Mouse (Mus musculus) layer of hippocampus, adult 9-11 months (tissue): ENCODE results near the gene Aldh1a3.

ENCODE experiments used
- DNase-seq: peaks from one replicate; pipeline ENCODE4 v3.0.0; 2022

Aldh1a3 gene

GRCm38 (mm10) chr7:66413093-66413492 lies 14.2 kb downstream of the Aldh1a3 start:
- no peak for DNase-seq

DNA sequence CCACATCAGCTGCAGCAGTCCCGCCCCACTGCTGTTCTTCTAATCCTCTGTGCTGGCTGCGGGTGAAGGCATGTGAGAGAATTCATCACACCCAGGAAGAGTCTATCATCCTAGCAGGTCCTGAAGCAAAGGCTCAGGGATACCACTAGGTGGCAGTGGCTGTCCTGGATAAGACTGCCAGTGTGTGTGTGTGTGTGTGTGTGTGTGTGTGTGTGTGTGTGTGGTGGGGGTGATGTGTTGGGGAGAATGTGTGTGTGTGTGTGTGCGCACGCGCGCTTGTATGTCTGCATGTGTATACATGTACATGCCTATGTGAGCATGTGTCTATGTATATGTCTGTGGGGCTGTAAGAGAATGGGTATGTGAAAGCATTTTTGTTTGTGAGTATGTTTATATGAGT lies 17.9 kb downstream of the Aldh1a3 start:
- DNase-seq: no peak

DNA sequence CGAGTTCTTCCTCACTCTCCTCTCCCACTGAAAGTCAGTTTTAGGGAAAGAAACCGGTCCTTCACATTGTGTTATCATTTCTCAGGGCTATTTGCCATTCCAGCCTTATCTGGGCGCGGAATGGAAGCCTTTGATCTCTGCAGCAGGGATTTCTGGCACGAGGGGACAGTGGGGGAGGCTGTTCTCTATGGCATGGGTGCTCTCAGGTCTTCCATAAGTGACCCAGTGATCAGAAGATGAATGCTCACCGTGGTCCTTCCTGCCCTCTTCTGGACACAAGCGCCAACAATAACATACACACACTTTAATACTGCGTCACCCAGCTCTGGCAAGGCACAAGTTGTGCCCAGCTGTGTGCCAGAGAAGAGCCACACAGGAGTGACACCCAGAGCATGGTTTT lies 20.3 kb downstream of the Aldh1a3 start:
- no peak for DNase-seq

GRCm38 (mm10) chr7:66405951-66406721 lies 21.2 kb downstream of the Aldh1a3 start:
- DNase-seq: no peak

- no peak for DNase-seq
These were observed 21.8 kb downstream of the Aldh1a3 start for GRCm38 (mm10) chr7:66405541-66405940.

- DNase-seq: no peak
These were observed 22.5 kb downstream of the Aldh1a3 start for GRCm38 (mm10) chr7:66404802-66405201.

DNA sequence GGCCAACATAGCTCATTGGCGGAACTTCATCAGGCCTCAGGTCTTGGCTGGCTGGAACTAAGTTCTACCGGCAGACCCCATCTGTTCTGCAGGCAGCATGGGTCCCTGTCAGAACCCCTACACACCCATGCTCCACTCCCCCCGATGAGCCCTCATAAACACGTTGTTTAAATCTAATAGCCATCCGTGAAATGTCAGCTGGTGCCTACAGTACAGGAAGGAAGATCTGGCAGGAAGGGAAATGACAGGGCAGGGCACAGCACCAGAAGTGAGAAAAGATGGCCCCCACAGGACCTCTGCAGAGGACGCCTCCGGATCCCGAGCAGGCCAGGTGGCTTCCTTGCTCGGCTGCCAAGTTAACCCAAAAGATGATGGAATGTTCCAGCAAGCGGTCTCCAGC lies 23.2 kb downstream of the Aldh1a3 start:
- DNase-seq: no peak

DNA sequence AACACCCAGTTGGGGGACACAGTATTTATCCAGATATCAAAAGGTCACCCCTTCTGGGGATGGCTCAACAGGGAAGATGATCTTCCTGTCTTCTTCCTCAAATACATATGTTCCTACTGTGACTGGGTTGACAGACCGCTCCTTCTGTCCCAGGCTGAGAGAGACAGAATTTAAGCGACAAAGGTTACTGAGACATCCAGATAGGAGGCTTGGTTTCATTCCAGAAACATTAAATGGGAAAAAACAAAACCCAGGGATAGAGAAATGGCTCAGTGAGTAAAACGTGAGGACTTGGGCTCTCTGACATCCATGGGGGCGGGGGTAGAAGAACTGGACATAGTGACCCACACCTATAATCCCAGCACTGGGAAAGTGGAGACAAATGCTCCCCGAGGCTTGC lies 24.4 kb downstream of the Aldh1a3 start:
- DNase-seq: no peak

GRCm38 (mm10) chr7:66401605-66402004 lies 25.7 kb downstream of the Aldh1a3 start:
- no peak for DNase-seq

DNA sequence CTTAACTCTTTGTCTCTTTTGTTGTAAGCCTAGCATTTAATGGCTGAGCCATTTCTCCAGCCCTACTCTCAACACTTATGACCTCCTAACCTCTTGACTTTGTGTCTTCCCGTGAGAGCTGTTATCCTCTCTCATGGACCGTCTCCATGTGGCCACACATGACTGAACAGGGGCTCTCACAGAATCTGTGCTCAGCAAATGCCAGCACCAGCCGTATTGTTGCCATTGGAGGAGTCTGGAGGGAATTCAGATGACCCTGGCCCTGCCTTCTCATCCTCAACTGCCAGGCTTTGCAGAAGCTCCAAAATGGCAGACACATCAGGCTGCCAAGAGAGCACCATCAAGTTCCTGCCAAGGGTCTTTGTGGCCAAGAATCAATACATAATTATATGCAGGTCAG lies 30.0 kb downstream of the Aldh1a3 start:
- DNase-seq: no peak

DNA sequence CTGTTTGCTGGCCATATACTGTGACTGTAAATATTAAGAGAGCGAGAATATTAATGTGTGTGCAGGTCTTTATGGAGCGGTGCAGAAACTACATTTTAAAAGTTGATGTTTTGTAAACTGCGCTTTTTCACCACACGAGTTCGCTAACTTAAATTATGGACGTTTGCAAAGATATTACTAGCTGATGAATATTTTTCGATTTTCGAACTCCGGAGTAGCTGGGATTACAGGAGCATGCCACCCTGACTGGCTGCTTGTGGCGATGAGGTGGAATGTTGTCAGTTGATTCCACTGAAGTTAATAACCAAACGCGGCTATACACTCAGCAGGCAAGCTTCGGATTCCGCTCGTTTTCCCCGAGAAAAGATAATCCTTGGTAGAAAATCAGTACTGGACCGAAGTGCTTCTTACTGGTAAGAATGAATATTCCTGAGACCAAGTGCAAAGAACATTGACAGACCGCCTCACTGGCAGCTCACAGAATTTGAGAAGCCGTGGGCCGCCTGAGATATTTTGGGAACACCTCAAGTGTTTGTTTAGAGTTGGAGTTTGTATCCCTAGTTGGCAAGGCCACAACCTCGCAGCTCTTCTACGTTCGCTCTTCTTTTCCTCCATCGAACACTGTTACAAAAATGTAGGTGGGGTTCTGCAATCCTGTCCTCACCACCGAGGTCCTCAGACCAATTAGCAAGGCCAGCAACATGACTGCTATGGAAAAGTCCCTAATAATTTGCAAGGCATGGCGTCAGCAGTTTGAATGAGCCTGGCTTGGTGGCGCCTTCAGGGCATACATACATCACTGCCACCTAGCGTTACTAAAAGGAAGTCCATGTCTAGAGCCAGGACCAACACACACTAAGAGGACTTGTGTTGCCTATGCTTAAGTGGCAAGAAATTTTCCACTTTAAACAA lies 38.4 kb downstream of the Aldh1a3 start:
- peak; percentile 78 for DNase-seq

- peak; percentile 19 for DNase-seq
These were observed 39.4 kb downstream of the Aldh1a3 start, which contains the start of gene Lrrk1 for GRCm38 (mm10) chr7:66387813-66388521. Gene Lrrk1, minus strand, starts transcription at chr7:66388350.

GRCm38 (mm10) chr7:66387419-66387812 lies 39.9 kb downstream of the Aldh1a3 start:
- no peak for DNase-seq

DNA sequence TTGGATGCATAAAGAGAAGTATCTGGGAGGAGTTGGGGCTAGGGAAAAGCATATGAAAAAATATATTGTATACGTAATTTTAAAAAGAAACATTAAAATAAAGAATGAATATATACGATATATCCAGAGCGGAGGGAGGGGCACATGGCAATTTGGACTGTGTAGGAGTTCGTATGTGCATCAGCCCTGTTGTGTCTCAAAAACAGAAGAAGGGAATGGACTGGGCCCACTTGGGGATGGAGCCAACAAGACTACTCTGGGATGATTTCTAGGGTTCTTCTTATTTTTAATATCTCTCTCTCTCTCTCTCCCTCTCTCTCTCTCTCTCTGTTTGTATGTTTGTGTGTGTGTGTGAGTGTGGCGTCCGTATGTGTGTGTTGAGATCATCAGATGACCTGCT lies 40.9 kb downstream of the Aldh1a3 start:
- DNase-seq: no peak

DNA sequence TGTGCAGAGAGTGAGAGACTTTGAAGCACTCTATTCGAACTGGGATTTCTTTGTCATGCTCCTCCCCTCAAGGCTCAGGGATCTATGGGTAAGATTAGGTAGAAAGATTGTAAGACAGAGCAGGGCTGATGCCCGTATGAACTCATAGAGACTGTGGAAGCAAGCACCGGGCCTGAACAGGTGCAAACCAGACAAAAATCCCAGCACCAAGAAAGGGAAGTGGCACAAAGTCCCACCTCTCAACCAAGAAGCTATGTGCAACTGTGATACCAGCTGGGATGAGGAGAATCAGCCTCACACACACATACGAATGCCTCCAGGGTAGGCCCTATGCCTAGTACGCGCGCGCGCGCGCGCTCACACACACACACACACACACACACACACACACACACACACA lies 41.5 kb downstream of the Aldh1a3 start:
- no peak for DNase-seq

DNA sequence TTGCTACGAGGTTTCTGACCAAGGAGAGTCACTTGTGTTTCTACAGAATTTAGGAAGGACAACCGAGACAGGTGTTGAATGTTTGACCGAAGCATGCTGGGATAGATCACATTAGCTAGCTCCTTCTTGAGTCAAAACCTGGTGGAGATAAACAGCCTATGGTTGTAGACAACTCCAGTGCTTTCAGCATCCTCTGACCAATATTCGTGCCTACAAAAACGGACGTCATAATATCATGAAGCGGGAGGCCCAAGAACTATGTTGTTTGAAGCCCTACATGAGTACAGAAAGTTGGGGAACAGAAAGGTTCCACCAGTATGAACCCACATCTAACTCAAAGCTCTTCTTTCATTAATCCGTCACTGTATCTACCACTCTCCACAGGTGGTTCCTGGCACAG lies 42.4 kb downstream of the Aldh1a3 start:
- no peak for DNase-seq

GRCm38 (mm10) chr7:66384213-66384612 lies 43.1 kb downstream of the Aldh1a3 start:
- DNase-seq: no peak

DNA sequence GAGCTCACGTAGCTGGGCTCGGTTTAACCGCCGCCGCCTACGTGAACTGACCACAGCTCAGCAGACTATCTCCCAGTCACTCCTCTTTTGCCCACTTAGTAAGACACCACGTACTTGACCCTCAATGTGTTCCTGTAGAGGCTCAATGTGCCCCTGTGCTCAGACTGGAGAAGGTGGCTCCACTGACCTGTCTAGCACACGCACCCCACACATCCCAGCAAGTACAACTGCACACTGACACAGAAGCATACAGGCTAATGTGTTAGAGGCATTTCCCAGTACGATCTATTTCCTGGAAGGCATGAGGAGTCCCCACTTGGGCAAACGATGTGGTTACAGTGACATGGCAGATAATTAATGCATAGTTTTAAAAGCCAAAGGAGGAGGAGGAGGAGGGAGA lies 50.8 kb downstream of the Aldh1a3 start:
- no peak for DNase-seq

- DNase-seq: no peak
These were observed 51.6 kb downstream of the Aldh1a3 start for GRCm38 (mm10) chr7:66375736-66376135.

- DNase-seq: no peak
These were observed 53.9 kb downstream of the Aldh1a3 start for GRCm38 (mm10) chr7:66373391-66373790.

GRCm38 (mm10) chr7:66370970-66371369 lies 56.3 kb downstream of the Aldh1a3 start:
- DNase-seq: no peak

DNA sequence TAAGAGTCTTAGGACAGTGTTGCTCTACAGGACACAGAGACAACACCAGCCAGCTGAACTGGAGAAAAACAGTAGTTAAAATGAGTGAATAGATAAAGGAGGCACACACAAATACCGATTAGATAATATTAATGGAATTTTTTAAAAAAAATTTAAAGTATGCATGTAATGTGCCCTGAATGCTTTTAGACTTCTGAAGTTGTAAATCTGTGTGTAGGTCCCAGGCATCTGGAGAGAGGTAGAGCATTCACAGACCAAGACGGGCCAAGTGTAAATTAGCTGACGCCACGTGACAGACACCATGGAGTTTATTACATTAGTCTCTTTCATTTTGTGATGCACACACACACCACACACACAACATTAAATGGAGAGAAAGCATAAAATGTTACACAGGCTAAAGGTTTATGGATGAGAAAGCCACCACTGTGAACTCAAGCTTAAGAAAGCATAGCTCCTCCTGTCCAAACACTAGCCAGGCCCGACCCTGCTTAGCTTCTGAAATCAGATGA lies 57.3 kb downstream of the Aldh1a3 start:
- DNase-seq: no peak
